Mouse (Mus musculus): ENCODE results near the gene Slc26a1. TPM values are rescaled to one million over a fixed set of nuclear protein-coding genes. Genes with fewer than 3 reads are reported as not detected.

Slc26a1 gene
- total and polyA plus RNA-seq, 3 experiments: 29.6 to 31.2 TPM; not detected in 1

- H3K9ac ChIP-seq (ENCODE audit: control insufficient read depth, low read depth, low read length, poor library complexity, severe bottlenecking): no peak overlapping the region
- no peak overlapping the region for H3K27ac ChIP-seq (ENCODE audit: control insufficient read depth, low read depth, low read length)
- DNase-seq (ENCODE audit: low read depth, low spot score): no peak
- no peaks in the 10 kb centered on the region for H3K79me2 ChIP-seq (ENCODE audit: control insufficient read depth, insufficient read depth, low read length, poor library complexity)
- no peaks in the 10 kb centered on the region for H3K27me3 ChIP-seq (ENCODE audit: control insufficient read depth in 1 of 2, insufficient read depth in 2 of 2, low read length in 2 of 2)
- no peak for TF ChIP-seq CHD1 (IDR thresholded peaks at IDR 0.05; ENCODE audit: low read depth, low read length)
- TF ChIP-seq POLR2A (IDR thresholded peaks at IDR 0.05; ENCODE audit: control insufficient read depth in 1 of 2, insufficient read depth in 1 of 2, low read depth in 1 of 2, low read length in 2 of 2, poor library complexity in 1 of 2): no peak
- no peak for TF ChIP-seq MAZ (IDR thresholded peaks at IDR 0.05; ENCODE audit: low read depth, low read length)
- TF ChIP-seq MEF2A (IDR thresholded peaks at IDR 0.05; ENCODE audit: extremely low read depth, insufficient replicate concordance, low read depth, low read length, poor library complexity, severe bottlenecking): no peak
- TF ChIP-seq MYC (IDR thresholded peaks at IDR 0.05; ENCODE audit: low read depth, low read length): no peak
- no peak for TF ChIP-seq SMC3 (IDR thresholded peaks at IDR 0.05; ENCODE audit: low read depth, low read length)
- no peak for TF ChIP-seq EP300 (IDR thresholded peaks at IDR 0.05; ENCODE audit: low read depth in 1 of 2, low read length in 2 of 2)
- TF ChIP-seq MYB (IDR thresholded peaks at IDR 0.05; ENCODE audit: low read depth, low read length): no peak
- TF ChIP-seq CHD2 (IDR thresholded peaks at IDR 0.05; ENCODE audit: low read length): no peak
- no peak for TF ChIP-seq USF1 (IDR thresholded peaks at IDR 0.05; ENCODE audit: low read depth, low read length)
- no peak for TF ChIP-seq KAT2A (conservative IDR thresholded peaks at IDR 0.05; ENCODE audit: low read depth, low read length)
- no peak for TF ChIP-seq E2F4 (IDR thresholded peaks at IDR 0.05; ENCODE audit: borderline replicate concordance, low read depth, low read length)
- TF ChIP-seq ZKSCAN1 (IDR thresholded peaks at IDR 0.05; ENCODE audit: low read depth, low read length): no peak
- TF ChIP-seq BHLHE40 (IDR thresholded peaks at IDR 0.05; ENCODE audit: borderline replicate concordance, low read depth, low read length): no peak
- TF ChIP-seq JUND (IDR thresholded peaks at IDR 0.05; ENCODE audit: low read depth, low read length): no peak
- no peak for TF ChIP-seq UBTF (IDR thresholded peaks at IDR 0.05; ENCODE audit: borderline replicate concordance, insufficient read depth, low read depth, low read length)
- peaks cover 0 to 4% of the 10 kb centered on the region in 2 experiments; a peak in 1 of 4 replicates for H3K36me3 ChIP-seq (ENCODE audit: control insufficient read depth in 1 of 2, insufficient read depth in 2 of 2, low read length in 2 of 2)
- H3K4me1 ChIP-seq (ENCODE audit: control insufficient read depth in 1 of 2, insufficient read depth in 2 of 2, low read length in 2 of 2): no peaks in the 10 kb centered on the region
- no peak overlapping the region for H3K4me3 ChIP-seq (ENCODE audit: control insufficient read depth in 1 of 2, insufficient read depth in 1 of 2, low read depth in 2 of 2, low read length in 2 of 2)
- H3K9me3 ChIP-seq (replicated peaks; ENCODE audit: insufficient read depth, low read length): no peaks in the 10 kb centered on the region
Observed at GRCm38 (mm10) chr5:108651136-108651720, 24.1 kb downstream of the Slc26a1 start.

- Histone ChIP-seq H3K9me3 (replicated peaks; ENCODE audit: insufficient read depth, low read length) (no peaks in the 10 kb centered on the region), H3K27ac (ENCODE audit: control insufficient read depth, low read depth, low read length) (no peak overlapping the region), H3K4me3 (ENCODE audit: control insufficient read depth in 1 of 2, insufficient read depth in 1 of 2, low read depth in 2 of 2, low read length in 2 of 2) (no peak overlapping the region), H3K9ac (ENCODE audit: control insufficient read depth, low read depth, low read length, poor library complexity, severe bottlenecking) (no peak overlapping the region), H3K36me3 (ENCODE audit: control insufficient read depth in 1 of 2, insufficient read depth in 2 of 2, low read length in 2 of 2) (peaks cover 0 to 7% of the 10 kb centered on the region in 2 experiments; a peak in 1 of 4 replicates), H3K79me2 (ENCODE audit: control insufficient read depth, insufficient read depth, low read length, poor library complexity) (no peaks in the 10 kb centered on the region), H3K4me1 (ENCODE audit: control insufficient read depth in 1 of 2, insufficient read depth in 2 of 2, low read length in 2 of 2) (no peaks in the 10 kb centered on the region), H3K27me3 (ENCODE audit: control insufficient read depth in 1 of 2, insufficient read depth in 2 of 2, low read length in 2 of 2) (no peaks in the 10 kb centered on the region)
- no peak for DNase-seq (ENCODE audit: low read depth, low spot score)
- no peak for TF ChIP-seq POLR2A (IDR thresholded peaks at IDR 0.05; ENCODE audit: control insufficient read depth in 1 of 2, insufficient read depth in 1 of 2, low read depth in 1 of 2, low read length in 2 of 2, poor library complexity in 1 of 2)
- TF ChIP-seq RCOR1 (IDR thresholded peaks at IDR 0.05; ENCODE audit: low read depth, low read length): no peak
- TF ChIP-seq KAT2A (conservative IDR thresholded peaks at IDR 0.05; ENCODE audit: low read depth, low read length): no peak
- TF ChIP-seq ZC3H11A (IDR thresholded peaks at IDR 0.05; ENCODE audit: low read depth, low read length): no peak
- no peak for TF ChIP-seq NRF1 (IDR thresholded peaks at IDR 0.05; ENCODE audit: insufficient read depth, low read depth, low read length, poor library complexity, severe bottlenecking)
- no peak for TF ChIP-seq CHD2 (IDR thresholded peaks at IDR 0.05; ENCODE audit: low read length)
- TF ChIP-seq USF2 (IDR thresholded peaks at IDR 0.05; ENCODE audit: borderline replicate concordance in 1 of 2, insufficient read depth in 1 of 2, low read depth in 1 of 2, low read length in 2 of 2): no peak
- TF ChIP-seq TAL1 (IDR thresholded peaks at IDR 0.05; ENCODE audit: low read length): no peak
- TF ChIP-seq TCF12 (IDR thresholded peaks at IDR 0.05; ENCODE audit: low read depth, low read length): no peak
- no peak for TF ChIP-seq MYB (IDR thresholded peaks at IDR 0.05; ENCODE audit: low read depth, low read length)
- no peak for TF ChIP-seq MAFK (IDR thresholded peaks at IDR 0.05; ENCODE audit: borderline replicate concordance, low read depth, low read length)
- no peak for TF ChIP-seq CHD1 (IDR thresholded peaks at IDR 0.05; ENCODE audit: low read depth, low read length)
- TF ChIP-seq SIN3A (IDR thresholded peaks at IDR 0.05; ENCODE audit: low read length): no peak
- no peak for TF ChIP-seq ZKSCAN1 (IDR thresholded peaks at IDR 0.05; ENCODE audit: low read depth, low read length)
- TF ChIP-seq RAD21 (IDR thresholded peaks at IDR 0.05; ENCODE audit: low read depth, low read length): no peak
Observed at GRCm38 (mm10) chr5:108650341-108650740, 25.0 kb downstream of the Slc26a1 start.
